Mouse (Mus musculus): ENCODE results near the gene Ndufa7.
A peak's percentile ranks its signal among the peaks of the same experiment; 100 is the strongest.
"Not testable (repeated sequence)": the region's sequence is repeated elsewhere in the genome, so short reads cannot be mapped to it uniquely, and the experiment has no call there.

Ndufa7 gene

DNA sequence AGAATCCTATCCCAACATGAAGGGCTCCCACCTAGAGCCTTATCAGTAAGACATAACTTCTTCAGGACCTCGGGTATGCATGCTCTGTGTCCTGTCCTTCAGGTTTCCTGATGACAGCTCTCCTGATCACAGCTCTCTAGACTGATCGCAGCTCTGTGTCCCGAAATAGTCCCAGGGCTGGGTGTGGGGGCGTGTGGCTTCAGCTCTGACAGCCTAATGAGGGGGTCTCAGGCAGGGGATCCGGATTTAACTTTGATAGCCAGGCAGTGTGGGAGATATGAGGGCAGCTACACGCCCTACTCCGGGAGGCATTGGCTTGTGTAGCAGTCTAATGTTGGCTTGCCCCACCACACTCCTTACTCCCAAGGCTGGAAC lies 13.2 kb upstream of the Ndufa7 start:
- DNase-seq (ENCODE audit: low spot score), result no peak

DNA sequence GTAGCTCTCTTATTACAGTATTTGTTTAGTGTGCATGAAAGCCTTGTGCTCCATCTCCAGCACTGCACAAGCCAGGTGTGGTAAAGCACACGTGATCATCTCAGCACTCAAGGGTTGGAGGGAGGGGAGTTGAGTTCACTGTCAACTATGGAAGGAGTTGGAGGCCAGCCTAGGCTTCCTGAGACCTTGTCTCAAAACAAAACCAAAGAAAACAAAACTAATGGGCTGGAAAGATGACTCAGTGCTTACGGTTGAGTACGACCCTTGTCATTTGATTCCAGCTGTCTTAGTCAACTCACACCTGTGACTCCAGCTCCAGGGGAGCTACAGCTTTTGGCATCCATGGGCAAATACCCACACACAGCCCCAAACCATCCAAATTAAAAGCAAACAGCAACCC lies 11.9 kb upstream of the Ndufa7 start:
- DNase-seq (ENCODE audit: low spot score), result no peak

DNA sequence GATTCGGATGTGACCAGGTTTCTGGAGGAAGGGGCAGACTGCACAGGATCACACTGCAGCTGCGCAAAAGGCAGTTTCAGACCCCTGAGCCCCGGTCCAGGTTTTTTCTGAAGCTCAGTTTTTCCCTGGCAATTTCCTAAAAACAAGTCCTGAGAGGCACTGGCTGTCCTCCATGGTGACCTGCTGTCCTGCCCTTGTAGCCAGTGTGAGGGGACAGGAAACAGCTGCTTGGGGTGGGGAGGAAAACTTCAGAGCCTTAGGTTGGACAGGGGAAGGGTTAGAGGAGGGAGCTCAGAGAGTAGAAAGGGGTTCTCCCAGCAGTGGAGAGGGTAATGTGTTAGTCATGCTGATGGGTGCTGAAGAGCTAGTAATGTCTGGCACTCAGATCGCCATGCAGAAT lies 11.4 kb upstream of the Ndufa7 start:
- no peak for DNase-seq (ENCODE audit: low spot score)

DNA sequence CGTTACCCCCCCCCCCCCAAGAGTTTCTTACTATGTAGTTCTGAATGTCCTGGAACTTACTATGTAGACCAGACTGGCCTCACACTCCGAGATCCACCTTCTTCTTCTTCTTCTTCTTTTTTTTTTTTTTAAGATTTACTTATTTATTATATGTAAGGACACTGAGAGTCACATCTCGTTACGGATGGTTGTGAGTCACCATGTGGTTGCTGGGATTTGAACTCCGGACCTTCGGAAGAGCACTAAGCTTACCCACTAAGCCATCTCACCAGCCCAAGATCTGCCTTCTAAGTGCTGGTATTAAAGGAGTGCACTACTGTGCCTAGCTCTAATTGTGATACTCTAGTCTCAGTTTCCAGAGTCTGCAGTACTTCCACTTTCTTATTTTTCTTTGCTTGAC lies 9.0 kb upstream of the Ndufa7 start:
- no peak for DNase-seq (ENCODE audit: low spot score)

DNA sequence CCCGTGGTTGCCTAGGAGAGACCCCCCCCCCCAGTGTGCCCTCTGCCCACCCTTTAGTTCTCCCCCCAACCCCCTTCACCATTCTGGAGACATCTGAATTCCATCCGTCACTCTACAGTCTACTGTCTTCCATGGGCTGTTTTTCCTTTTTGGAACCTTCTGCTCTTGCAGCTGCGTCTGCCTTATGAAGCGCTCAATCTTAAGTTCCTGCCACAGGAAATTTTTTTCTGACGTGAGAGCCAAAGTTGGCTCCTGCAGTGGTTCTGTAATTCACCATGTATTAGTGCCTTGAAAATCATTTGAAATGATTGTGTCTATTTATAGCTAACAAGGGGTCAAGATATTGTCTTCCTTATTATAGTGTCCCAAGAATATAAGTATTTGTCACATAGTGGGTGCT lies 7.8 kb upstream of the Ndufa7 start:
- no peak for DNase-seq (ENCODE audit: low spot score)

DNA sequence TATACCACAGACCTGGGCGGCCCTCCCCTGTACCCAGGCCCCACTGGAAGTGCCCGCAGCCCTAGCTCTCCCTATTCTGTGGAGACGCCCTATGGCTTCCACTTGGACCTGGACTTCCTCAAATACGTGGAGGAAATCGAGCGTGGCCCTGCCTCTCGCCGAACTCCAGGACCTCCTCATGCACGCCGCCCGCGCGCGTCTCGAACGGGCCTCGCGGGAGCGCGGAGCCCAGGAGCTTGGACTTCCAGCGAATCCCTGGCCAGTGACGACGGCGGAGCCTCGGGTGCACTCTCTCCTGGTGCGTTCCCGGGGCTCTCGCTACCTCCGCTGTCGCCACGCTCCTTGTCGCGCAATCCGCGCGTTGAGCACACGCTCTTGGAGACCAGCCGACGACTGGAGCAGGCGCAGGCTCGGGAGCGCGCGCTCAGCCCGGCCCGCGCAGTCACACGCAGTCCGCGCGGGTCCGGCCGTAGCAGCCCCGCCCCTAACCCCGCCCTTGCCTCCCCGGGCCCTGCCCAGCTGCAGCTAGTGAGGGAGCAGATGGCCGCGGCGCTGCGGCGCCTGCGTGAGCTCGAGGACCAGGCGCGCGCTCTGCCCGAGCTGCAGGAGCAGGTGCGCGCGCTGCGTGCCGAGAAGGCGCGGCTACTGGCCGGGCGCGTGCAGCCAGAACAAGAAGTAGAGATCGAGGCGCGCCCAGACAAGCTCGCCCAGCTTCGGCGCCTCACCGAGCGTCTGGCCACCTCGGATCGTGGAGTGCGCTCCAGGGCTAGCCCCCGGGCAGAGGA lies 7.0 kb upstream of the Ndufa7 start:
- DNase-seq (ENCODE audit: low spot score), result peak; percentile 95

DNA sequence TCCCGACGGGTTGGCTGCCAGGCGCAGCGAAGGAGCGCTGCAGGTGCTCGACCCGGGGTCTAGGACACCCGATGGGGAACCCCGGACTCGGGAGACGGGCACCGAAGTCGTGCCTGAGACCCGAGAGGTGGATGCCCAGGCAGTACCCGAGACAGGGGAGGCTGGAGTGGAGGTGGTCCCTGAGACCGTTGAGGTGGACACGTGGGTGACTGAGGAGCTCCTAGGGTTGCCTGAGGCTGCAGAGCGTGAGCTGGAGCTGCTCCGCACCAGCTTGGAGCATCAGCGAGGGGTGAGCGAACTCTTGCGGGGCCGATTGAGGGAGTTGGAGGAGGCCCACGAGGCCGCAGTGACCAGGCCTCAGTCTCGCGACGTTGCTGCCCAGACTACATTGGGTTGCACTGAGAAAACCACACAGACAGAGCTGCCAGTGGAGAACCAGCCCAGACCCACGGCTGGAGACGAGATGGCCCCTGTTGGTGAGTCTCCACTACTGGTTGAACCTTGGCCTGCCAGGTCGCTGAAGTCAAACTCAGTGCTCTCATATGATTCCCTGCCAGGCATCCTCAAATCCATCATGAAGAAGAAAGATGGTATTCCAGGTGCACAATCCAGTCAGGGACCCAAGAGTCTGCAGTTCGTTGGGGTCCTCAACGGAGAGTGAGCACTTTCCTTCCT lies 6.3 kb upstream of the Ndufa7 start:
- DNase-seq (ENCODE audit: low spot score), result no peak

DNA sequence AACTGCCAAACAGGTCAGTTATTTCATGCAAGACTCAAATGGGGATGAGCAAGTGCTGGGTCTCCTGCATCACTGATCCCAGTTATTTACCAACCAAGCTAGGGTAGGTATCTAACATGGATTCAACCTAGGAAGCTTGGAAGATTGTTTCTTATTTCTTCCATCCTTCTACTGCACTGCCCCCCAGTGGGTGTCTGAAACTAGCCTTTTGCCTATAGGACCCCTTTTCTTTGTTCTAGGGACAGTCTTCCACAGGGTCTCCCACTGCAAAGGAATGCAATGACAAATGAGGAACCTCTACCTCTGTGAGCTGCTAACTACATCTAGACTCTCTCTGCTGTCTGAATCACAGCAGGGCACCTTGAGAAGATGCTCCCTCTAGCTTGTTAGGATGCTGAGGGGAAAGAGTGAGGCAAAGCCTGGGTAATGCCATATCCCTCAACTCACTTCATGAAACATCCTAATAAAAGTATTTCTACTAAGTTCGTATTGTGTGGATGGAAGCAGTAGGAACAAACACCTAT lies 1.9 kb upstream of the Ndufa7 start:
- peak; percentile 33 for DNase-seq (ENCODE audit: low spot score)

DNA sequence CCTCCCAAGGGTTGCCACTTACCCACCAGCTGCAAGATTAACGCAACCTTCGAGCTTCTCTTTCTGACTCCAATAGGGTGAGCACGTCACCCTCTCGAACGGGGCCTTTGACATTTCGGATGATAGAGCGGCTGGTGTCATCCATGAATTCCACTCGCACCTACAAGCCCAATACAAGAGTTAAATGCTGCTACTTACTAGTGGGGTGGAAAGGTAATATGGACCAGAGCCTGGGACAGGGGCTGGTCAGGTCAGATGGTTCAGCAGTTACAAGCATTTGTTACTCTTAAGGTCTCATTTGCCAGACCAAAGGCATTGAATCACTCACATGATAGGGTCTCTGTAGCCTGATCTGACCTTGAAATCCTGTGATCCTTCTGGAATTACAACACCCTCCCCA lies 1.2 kb upstream of the Ndufa7 start:
- not testable (repeated sequence) for DNase-seq (ENCODE audit: low spot score)

DNA sequence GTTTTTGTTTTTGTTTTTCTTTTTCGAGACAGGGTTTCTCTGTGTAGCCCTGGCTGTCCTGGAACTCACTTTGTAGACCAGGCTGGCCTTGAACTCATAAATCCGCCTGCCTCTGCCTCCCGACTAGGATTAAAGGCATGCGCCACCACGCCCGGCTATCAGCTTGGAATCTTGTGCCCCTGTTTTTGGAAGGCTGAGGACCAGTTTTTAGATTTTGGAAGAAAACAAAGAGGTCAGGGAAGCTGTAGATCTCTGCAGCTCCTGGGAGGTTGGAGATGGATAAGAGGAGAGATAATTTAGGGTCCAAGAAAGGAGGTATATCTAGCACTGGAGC lies 592 bp downstream of the Ndufa7 start:
- DNase-seq (ENCODE audit: low spot score), result not testable (repeated sequence)

DNA sequence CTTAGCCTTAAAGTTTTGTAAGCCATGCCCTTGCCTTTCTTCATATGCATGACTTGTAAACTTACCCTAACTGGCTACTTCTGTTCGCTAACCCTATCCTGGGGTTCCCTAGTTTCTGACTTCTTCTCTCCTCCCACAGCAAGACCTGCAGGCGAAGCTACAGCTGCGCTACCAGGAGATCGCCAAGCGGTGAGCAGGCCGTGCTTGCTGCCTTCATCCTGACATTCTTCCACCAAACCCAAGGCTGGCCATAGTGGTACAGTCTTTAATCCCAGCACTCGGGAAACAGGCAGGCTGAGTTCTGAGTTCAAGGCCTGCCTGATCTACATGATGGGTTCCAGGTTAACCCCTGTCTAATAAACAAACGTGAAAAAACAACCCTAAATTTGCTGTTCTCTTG lies 1.1 kb downstream of the Ndufa7 start:
- no peak for DNase-seq (ENCODE audit: low spot score)

DNA sequence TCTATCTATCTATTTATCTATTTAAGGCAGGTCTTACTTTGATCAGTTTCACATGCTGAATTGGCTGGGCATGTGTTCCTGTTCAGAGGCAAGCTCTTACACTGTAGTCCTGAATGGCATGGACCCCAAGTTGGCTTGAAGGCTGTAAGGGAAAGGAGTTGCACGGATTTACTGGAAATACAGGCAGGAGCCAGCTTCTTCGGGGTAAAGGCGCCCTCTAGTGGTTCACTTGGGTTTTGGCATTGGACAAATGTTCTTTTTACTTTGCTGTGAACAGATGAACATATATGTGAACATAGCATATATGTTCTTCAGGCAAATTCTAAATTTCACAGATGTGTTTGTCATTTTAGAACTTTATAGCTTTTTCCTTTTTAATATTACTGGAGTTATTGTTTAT lies 2.5 kb downstream of the Ndufa7 start:
- DNase-seq (ENCODE audit: low spot score), result peak; percentile 90

DNA sequence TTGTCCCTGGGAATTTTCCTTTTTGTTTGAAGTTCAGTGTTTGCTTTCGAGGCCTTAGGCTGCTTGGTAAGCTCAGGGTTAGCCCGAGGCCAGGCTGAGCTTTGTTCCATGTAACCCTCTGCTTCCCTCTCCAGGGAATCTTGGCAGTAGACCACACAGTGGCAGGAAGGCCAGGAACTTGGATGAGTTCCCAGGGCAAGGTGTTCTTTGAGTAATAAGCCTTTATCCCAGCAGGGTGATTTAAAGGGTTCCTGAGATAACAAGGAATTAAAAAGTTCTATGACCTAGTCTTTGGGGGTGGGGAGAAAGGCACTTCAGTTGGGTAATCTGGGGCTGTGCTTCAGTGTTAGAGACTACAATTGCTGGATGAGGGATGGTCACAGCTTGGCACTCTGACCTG lies 4.5 kb downstream of the Ndufa7 start:
- DNase-seq (ENCODE audit: low spot score), result no peak

DNA sequence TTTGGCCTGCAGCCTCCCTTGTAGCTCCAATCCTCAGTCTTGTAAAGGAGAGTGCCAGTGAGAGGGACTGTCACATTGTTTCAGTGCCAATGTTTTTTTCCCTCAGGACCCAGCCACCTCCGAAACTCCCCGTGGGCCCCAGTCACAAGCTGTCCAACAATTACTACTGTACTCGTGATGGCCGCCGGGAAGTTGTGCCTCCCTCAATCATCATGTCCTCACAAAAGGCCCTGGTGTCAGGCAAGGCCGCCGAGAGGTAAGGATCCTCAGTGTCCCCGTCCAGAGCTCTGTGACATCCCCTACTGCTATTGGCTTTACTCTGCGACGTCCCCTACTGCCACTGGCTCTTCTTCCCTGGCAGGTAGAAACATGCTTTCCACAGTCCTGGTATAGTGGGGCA lies 5.2 kb downstream of the Ndufa7 start:
- no peak for DNase-seq (ENCODE audit: low spot score)

DNA sequence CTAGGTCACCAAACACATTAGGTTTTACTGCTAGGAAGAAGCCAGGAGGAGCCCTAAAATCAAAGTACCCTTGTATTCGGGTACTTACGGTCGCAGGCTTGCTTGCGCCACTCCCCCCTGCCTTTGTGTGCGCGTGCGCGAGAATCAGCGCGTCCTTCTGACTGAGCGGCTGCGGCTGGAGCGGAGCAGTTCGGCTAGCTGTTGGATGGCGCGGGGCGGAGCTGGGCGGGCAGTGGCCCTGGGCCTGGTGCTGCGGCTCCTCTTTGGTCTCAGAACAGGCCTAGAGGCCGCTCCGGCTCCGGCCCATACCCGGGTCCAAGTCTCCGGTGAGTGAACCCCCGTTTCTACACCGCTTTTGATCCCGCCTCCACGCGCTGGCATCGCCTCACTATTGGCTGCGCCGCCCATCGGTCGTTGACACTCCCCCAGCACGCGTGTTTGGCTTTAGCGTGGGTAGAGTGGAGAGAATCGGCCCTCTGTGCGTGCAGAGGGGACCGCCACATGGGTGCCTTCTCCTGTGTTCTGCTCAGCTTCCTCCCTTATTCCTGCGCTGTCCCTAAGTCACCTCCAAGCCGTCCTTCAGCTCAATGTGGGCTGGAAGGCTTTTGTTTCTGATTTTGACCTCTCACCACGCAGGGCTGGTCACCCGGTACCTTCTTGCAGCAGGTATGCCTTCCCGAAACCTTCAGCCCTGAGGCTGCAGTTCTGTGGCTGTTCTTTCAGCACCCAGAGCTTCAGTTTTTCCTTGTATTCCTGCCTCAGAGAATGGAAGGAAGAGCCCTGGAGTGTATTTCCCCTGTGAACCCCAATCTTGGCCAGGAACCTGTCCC lies 18.8 kb downstream of the Ndufa7 start, which contains the start of gene Cd320:
Gene Cd320 (plus strand): TSS at position 126 of the 830 bp plus-strand sequence.
- peak; percentile 93 for DNase-seq (ENCODE audit: low spot score)

DNA sequence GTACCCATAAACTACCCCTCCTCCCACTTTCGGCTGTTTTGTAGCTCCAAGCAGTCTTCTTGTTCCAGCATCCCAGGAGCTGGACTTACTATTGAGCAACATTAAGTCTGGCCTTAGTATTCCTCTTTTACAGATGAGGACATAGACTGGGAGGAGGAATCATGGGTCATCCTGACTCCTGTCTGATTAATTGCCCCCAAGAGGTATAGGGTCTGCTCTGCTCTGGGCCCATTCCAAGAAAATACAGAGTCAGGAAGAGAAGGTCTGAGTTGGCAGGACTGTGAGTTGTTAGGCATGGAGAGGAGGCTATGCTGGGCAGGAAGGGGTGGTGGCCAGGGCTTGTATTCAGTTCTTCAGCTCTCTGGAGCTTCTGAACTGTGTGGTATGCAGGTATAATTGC lies 19.8 kb downstream of the Ndufa7 start:
- no peak for DNase-seq (ENCODE audit: low spot score)

DNA sequence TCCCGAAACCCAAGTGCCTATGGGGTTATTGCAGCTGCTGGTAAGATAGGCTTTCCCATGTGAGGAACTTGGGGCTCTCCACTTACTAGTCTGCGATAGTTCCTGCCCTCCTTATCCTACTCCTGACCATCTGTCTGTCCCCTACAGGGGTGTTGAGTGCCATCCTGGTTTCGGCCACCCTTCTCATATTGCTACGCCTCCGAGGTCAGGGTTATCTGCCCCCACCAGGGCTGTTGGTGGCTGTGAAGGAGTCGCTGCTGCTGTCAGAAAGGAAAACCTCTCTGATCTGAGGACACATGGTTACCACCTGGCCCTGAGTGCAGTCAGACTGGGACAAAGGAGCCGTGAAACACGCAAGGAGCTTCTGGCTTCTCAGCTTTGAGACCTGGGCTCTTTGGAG lies 23.8 kb downstream of the Ndufa7 start:
- DNase-seq (ENCODE audit: low spot score), result no peak

DNA sequence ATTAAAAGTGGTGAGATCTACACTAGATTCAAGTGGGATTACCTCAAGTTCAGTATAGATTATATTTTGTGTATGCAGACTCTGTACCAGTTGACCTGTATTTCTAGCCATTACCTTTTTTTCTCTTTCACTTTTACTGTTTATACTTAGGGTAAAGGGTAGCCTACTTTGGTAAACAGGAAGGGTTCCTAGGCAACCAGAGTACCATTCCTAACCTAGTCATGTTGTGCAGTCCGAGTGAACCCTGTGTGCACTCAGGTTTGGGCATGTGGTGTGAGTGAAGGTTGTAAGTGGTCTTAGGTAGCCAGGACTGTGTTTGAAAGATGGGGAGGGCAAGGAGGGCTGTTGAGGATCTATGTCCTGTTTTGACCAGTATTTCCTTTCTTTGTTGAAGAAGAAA lies 27.0 kb downstream of the Ndufa7 start:
- no peak for DNase-seq (ENCODE audit: low spot score)

DNA sequence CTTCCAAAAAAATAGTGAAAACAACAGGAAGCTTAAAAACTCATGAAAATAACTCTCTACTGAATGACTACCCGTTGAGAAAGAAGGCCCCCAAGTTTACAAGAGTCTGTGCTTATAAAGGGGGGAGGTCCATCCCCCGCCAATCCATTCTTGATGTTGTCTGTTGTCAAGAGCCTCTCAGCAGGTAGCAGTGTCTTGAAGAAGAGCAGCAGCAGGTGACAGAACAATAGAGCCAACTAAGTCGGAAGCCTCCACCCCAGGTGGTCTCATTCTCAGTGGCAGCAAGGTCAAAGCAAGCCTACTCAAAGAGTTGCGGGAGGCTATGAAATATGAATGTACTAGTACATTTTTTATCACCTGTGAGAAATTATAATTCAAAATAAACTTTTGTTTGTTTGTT lies 33.4 kb downstream of the Ndufa7 start:
- DNase-seq (ENCODE audit: low spot score), result no peak

DNA sequence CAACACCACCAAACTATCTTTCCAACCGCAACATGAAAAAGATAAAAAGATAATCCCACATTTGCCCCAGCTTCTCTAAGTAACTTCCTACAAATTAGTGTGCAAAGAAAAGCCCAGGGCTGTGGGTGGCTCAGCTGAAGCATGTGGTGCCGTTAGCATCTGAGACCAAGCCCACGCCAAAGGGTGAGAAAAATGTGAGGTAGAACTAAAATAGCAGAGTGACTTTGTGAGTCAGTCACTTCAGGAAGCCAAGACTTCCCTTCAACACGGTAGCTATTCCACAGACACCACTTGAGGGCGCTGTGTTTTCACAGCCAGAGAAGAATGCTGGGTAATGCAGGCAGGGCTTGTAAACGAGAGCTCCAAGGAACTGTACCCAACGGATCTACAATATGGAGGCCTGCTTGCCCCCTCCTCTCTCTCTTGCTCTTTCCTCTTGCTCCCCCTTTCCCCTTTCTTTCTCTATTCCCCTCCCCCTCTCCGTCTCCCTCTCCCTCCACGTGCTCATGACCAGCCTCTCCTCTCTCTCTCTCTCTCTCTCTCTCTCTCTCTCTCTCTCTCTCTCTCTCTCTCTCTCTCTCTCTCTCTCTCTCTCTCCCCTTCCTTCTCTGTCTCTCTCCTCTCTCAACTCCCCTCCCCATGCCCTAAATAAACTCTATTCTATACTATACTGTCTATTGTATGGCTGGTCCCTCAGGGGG lies 41.1 kb downstream of the Ndufa7 start:
- peak; percentile 45 for DNase-seq (ENCODE audit: low spot score)

DNA sequence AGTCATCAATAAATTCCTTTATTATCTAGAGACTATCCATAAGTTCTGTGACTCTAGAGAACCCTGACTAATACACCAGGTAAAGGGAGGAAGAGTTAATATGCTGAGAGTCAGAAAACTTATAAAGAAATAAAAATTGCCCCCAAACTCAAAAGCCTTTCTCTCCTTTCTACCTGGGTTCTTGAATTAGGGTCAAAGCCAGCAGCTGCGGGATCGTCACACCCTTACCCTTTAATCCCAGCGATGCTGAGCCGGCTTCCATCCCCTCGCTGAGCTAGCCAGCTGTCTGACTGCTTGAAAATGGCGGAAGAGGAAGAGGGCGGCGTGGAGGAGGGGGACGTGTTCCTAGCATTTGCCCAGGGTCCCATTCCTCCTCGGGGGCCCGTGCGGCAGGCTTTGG lies 49.2 kb downstream of the Ndufa7 start, which contains the start of gene Gm7029:
Gene Gm7029 (plus strand): TSS at position 301 of the 400 bp plus-strand sequence.
- DNase-seq (ENCODE audit: low spot score), result not testable (repeated sequence)

DNA sequence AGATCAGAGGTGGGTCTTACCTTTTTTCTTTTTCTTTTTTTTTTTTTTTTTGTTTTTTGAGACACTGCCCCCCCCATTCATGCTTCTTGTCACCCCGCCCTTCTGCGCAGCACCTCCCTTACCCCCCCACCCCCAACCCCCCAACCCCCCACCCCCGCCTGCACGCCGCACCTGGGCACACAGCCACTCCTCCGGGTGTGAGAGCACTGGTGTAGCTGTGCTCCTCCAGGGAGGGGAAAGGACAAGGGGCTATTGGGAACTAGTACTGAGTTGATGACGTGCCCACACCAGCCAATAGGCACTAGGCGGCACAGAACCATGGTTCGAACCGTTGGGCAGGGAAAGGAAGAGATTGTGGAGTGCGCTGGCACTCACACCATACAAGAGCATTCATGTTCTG lies 50.0 kb downstream of the Ndufa7 start:
- DNase-seq (ENCODE audit: low spot score), result peak; percentile 14

All from retina, embryonic 14.5 days (tissue).